Mouse (Mus musculus) CH12.LX (cell line): ENCODE results near the gene Gas2l3.
A peak's percentile ranks its signal among the peaks of the same experiment; 100 is the strongest.

Experiments used
- CTCF ChIP-seq, 2 experiments: IDR thresholded peaks in 1 of 2; conservative IDR thresholded peaks in 1 of 2; 2 replicates each; pipeline ENCODE4 v1.5.1; 2011 to 2012; ENCODE audit warnings: low read depth in 2 of 2, low read length in 2 of 2, improper control_type of control experiment in 1 of 2, inconsistent platforms in 1 of 2, mild to moderate bottlenecking in 1 of 2, moderate library complexity in 1 of 2
- HCFC1 ChIP-seq: IDR thresholded peaks from 2 replicates; pipeline ENCODE4 v1.6.1; 2012; ENCODE audit warnings: low read depth, mild to moderate bottlenecking, inconsistent platforms, low read length, improper control_type of control experiment
- MAX ChIP-seq: IDR thresholded peaks from 2 replicates; pipeline ENCODE4 v1.6.1; 2011; ENCODE audit warnings: low read length, improper control_type of control experiment
- MYC ChIP-seq: IDR thresholded peaks from 2 replicates; pipeline ENCODE4 v1.6.1; 2011; ENCODE audit warnings: low read depth, mild to moderate bottlenecking, improper control_type of control experiment, low read length
- POLR2A ChIP-seq: IDR thresholded peaks from 2 replicates; pipeline ENCODE4 v1.6.1; 2011; ENCODE audit warnings: low read depth, mild to moderate bottlenecking, improper control_type of control experiment, low read length

GRCm38 (mm10) chr10:89443115-89443622 lies 598 bp downstream of the Gas2l3 start:
- TF ChIP-seq HCFC1 (no peak), CTCF (conservative IDR thresholded peaks at IDR 0.05 in 1 of 2, IDR thresholded peaks at IDR 0.05 in 1 of 2; ENCODE audit: low read depth in 2 of 2, low read length in 2 of 2) (no peak), MYC (no peak), POLR2A (no peak), MAX (peak; percentile 57; the same call in 1 of the 2 replicates)
